Mouse (Mus musculus) spleen, postnatal 0 days (tissue): ENCODE results near the gene Defb28. TPM values are rescaled to one million over a fixed set of nuclear protein-coding genes. Genes with fewer than 3 reads are reported as not detected.

Experiments used
- polyA plus RNA-seq: library from polyadenylated mRNA; unstranded; fragments of >200 nt; fragmentation: Nextera tagmentation; extraction: Ambion mirVana; gene quantifications from 2 replicates; pipeline ENCODE4 v1.2.1, GENCODE M21; 2015

The Defb28 gene
- not detected in 2 replicates for polyA plus RNA-seq

DNA sequence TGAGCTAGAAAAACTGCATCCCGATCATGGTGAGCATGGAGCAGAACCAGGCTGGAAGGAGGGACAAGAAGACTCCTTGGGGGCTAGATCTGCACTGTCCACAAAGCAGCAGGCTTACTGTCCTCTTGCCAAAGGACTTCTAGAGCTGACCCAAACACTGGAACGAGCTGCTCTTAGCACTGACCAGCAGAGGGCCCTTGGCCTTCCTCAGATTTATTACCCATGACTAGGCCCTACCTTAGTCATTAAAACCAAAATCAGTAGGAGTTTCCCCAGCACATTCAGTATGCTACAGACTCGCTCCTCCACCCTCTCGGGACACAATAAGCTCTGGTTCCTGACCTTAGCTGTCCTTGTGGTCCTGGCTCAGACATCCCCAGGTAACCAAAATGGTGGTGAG, at the start of gene Defb28:
Gene Defb28, plus strand, starts transcription at position 275 of the 400 bp plus-strand sequence.

DNA sequence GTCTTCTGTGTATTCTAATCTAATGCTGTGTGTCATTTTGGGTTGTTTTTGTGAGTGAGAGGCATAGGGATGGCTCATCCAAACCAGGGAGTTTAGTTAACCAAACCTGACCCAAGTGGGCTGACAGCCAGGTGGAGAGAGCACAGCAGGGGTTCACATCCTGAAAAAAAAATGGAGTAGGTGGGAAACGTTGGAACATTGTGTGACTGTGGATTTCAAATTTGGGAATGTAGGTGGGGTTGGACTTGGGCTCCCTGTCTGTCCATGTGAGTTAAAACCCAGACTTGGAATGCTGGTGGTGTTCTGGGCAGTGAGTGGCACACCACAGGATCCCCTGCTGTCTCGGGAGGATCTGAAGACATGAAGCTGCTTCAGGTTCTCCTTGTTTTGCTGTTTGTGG, 41.3 kb upstream of the Defb28 start, which contains the start of gene Defb20:
Gene Defb20, plus strand, starts transcription at position 301 of the 400 bp plus-strand sequence.

DNA sequence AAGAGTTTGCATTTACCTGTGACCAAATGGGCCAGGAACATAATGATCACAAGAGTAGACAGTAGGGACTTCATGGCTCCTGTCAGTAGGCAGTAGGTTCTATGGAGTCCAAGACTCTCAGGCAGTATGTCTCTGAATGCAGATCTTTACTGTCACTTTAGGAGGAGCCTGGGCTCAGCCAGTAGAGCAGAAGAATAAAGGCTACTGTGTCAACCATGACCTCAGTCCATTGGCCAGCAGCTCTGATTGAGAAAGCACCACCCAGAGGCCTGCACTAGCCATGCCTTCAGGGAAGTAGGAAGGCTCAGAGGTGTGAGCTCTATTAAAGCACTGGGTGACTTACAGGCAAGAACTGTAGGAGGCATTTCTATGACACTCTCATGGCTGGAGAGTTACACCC, 28.0 kb upstream of the Defb28 start, which contains the start of gene Defb22:
Gene Defb22, minus strand, starts transcription at position 101 of the 400 bp plus-strand sequence.

DNA sequence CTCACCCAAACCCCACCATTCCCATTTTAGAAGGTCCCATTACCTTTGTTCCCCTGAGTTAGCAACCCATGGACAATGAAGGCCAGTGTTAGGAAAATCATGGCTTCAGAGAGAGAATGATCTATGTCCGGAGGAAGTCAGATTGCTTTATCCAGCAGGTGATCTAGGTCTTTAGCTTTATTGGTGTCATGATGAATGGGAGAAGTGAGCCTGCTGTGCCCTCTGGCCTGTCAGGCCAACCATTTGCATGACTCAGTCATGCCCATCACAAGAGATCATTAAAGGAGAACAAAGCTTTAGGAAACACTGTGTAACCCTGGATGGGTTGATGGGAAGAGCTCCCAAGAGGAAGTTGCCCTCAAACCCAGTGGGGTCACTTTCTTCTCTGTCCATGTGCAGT, 6.5 kb upstream of the Defb28 start, which contains the start of gene Defb26:
Gene Defb26, minus strand, starts transcription at position 101 of the 400 bp plus-strand sequence.

DNA sequence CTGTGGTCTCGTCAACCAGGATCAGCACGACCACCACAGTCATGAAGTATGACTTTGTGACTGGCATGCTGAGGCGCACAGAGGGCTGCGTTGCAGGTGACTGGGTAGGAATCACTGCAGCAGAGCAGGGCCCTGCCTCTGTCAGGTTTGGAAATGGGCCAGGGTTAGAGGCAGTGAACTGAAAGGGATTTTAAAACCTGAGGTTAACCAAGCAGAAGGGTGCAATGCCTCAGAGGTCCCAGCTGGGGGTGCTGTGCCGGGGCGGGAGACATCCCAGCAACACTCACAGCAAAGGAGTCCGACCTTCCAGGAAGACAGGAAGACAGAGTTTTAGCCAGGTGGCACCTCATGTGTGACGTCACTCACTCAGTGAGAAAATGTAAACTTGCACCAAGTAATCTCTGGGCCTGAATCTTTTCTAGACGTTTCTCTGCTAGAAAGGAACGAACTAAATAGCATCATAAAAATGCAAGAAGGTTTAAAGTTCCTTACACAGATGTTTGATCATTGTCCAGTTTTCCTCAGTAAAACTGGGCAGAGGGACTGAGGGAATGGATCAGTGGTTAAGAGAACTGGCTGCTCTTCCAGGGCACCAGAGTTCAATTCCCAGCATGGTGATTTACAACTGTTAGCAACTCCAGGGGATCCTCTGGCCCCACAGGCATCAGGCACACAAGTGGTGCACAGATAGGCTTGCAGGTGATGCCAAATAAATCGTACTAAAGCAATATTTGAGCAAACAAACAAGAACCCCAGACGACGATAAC, 22.1 kb downstream of the Defb28 start, which contains the start of gene Defb29:
Gene Defb29, minus strand, starts transcription at position 155 of the 767 bp plus-strand sequence.

DNA sequence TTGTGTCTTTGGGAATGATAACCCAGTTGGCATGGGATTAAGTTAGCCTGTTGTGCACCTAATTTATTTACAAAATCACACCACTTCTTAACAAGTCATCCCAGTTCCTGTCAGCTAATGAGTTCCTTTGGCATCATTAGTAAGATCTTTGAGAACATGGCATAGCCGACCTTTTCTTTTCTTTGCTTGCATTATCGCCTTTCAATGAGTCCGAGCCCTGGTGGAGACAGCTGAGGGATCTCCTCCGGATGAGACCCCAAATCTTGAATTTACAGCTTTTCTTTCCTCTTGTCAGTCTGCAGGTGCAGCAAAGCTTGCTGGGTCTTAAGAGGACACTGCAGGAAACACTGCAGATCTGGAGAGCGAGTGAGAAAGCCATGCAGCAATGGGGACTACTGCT, 51.0 kb downstream of the Defb28 start, which contains the start of gene Gm17416:
Gene Gm17416, plus strand, starts transcription at position 301 of the 400 bp plus-strand sequence.

Other genes starting within 250 kb of the Defb28 start
- gene Tbc1d20, start 224.4 kb upstream of the Defb28 start, polyA plus RNA-seq, result 14.9 and 18.5 TPM in 2 replicates
- 65.4 and 71.0 TPM in 2 replicates for gene Rbck1, start 185.6 kb upstream of the Defb28 start, polyA plus RNA-seq
- 1.2 and 1.8 TPM in 2 replicates for gene Trib3, start 174.2 kb upstream of the Defb28 start, polyA plus RNA-seq
- gene Nrsn2, start 141.6 kb upstream of the Defb28 start, polyA plus RNA-seq, result not detected in 2 replicates
- gene Sox12, start 120.2 kb upstream of the Defb28 start, polyA plus RNA-seq, result 3.5 and 3.9 TPM in 2 replicates
- gene Zcchc3, start 103.2 kb upstream of the Defb28 start, polyA plus RNA-seq, result 15.6 and 16.3 TPM in 2 replicates
- 0.59 and 0.61 TPM in 2 replicates for gene 6820408C15Rik, start 102.7 kb upstream of the Defb28 start, polyA plus RNA-seq
- gene Defb23, start 53.6 kb upstream of the Defb28 start, polyA plus RNA-seq, result not detected in 2 replicates
- not detected in 2 replicates for gene Defb20, start 41.2 kb upstream of the Defb28 start, polyA plus RNA-seq
- not detected in 2 replicates for gene Defb22, start 28.1 kb upstream of the Defb28 start, polyA plus RNA-seq
- gene Defb26, start 6.6 kb upstream of the Defb28 start, polyA plus RNA-seq, result not detected in 2 replicates
- gene Defb29, start 21.8 kb downstream of the Defb28 start, polyA plus RNA-seq, result not detected in 2 replicates
- gene Gm17416, start 51.1 kb downstream of the Defb28 start, polyA plus RNA-seq, result not detected in 2 replicates
- gene Defb21, start 54.5 kb downstream of the Defb28 start, polyA plus RNA-seq, result not detected in 2 replicates
- not detected in 2 replicates for gene Defb19, start 62.1 kb downstream of the Defb28 start, polyA plus RNA-seq
- not detected in 2 replicates for gene Defb45, start 81.1 kb downstream of the Defb28 start, polyA plus RNA-seq
- not detected in 2 replicates for gene Defb36, start 86.1 kb downstream of the Defb28 start, polyA plus RNA-seq
- 0.80 TPM in 1 of 2 replicates, not detected in the other for gene Defb25, start 104.8 kb downstream of the Defb28 start, polyA plus RNA-seq
- 9.0 and 12.1 TPM in 2 replicates for gene Rem1, start 108.7 kb downstream of the Defb28 start, polyA plus RNA-seq
- 57.9 and 64.3 TPM in 2 replicates for gene H13, start 151.2 kb downstream of the Defb28 start, polyA plus RNA-seq
- gene Mcts2, start 168.8 kb downstream of the Defb28 start, polyA plus RNA-seq, result 15.8 and 17.5 TPM in 2 replicates
- gene Id1, start 218.0 kb downstream of the Defb28 start, polyA plus RNA-seq, result 57.6 and 63.5 TPM in 2 replicates
- gene Cox4i2, start 235.9 kb downstream of the Defb28 start, polyA plus RNA-seq, result 3.0 and 3.1 TPM in 2 replicates